Mouse (Mus musculus) mouse embryonic stem cell (cell line): ENCODE results near the gene Hecw2.

Experiments used
- in situ Hi-C, 2 experiments: fragments of 300-500 bp; cut with MboI; formaldehyde crosslinking; loops; 1 replicate in 1 of 2; 3 replicates in 1 of 2; pipeline ENCODE4 v1.14.3; 2019 to 2020; ENCODE audit warnings: low sequenced_read_pairs in 2 of 2, low pct_unique_long_range_greater_than_20kb in 1 of 2, mixed read lengths in 1 of 2; ENCODE audit not compliant: unreplicated experiment in 1 of 2

Hecw2 gene

DNA sequence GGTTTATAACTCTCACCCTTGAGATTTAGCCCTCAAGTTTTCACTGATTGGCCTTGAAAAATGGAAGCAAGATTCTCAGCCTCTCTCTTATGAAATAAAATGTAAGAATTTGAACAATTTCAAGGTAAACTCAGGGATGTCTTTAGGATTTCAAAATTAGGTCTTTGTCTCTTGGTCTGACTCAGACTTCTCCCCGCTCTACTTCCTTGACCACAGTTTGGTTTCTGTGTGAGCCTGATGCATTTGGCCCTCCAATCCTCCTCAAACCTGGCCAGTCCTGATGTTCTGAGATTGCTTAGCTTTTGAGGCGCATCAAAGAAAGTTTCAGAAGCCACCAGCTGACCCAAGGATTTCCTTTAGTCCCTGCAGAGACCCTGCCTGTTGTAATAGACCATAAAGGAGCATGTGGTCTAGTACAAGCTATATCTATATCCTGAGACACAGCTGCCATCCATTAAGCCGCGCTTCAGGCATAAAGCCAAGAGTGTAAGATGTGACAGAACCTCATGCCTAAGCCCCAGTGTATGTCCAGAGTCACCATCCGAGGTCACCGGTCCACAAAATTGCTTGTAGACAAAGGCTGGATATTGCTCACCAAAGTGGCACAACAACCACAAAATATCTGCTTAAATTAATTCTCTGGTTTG is 185.4 kb downstream of the Hecw2 start:
- in situ Hi-C loops = no loop called here

GRCm38 (mm10) chr1:54005860-54006386 is 189.0 kb downstream of the Hecw2 start:
- in situ Hi-C loops = no loop called here

GRCm38 (mm10) chr1:54003288-54003687 is 191.7 kb downstream of the Hecw2 start:
- in situ Hi-C loops = no loop called here

DNA sequence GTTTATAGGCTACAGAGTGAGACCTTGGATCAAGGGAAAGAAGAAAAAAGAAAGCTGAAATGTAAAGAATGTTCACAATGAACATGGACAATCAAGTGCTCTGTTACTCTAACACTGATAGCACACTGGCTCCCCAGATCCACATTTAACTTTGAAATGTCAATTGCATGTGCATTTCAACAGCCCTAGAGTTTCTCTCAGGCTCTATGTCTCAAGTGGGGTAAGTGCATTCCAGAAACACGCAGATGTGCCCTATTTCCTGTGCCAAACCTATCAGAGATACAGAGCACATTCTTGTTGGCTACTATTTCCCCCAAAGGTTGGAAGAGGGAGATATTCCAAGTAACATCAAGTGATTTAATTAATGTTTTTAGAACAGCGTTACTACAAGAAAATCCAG is 192.9 kb downstream of the Hecw2 start:
- in situ Hi-C loops = no loop called here

DNA sequence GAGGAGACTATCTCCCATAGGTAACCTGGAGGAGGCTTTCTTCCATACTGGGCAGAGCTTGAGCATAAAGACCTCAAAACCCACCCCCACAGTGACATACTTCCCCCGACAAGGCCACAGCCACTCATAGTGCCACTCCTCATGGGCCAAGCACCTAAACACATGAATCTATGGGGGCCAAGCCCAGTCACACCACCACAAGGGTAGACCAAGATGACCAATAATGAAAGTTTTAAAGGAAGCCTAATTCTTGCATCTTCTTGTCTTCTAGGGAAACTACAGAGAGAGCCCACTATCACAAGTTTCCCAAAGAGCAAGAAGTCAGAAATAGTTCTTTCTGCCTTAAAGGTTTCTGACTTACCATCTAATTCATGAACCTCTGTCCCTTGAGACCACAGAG is 197.7 kb downstream of the Hecw2 start:
- in situ Hi-C loops = no loop called here

DNA sequence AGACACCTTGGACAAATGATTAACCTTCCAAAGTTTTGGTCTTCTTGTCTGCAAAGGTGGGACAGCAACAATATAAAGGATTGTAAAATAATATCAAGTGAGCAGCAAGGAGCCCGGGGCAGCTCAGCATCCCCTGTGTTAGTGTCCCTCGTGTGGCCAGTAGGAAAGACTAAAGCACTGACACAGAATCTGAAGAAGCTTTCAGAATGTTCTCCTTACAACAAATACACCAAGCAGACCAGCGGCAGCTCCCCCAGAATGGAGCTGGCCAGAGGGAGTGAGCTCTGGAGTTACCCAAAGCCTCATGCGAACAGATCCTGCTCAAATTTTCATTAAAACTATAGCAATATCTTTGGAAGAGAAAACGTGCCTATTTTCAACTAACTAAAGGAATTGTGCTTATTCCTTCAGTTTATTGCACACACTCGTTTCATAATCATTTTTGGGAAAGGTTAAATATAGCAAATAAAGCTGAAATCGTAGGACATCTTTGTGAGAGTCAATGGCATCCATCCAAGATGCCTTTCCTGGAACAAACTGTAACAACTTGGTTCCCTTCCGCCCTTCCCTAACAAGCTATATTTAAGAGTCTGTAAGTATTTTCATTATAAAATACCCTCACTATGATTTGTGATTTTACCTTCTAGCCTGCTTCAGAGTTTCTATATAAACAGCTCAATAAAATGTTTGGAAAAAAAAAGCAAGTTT is 208.6 kb downstream of the Hecw2 start:
- in situ Hi-C loops = no loop called here

DNA sequence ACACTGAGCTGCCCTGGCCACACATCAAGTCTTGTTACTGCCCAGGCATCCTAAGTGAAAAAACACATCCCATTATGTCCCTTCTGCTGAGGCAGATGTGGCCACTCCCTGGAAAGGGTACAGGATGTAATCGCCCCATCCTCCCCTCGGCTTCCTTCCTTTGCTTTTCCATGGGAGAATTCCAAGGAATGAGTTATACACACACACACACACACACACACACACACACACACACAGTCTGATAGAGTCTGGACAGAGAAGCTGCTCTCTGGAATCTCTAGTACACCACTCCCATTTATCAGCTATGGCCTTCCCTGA is 216.5 kb downstream of the Hecw2 start:
- in situ Hi-C loops = no loop called here

DNA sequence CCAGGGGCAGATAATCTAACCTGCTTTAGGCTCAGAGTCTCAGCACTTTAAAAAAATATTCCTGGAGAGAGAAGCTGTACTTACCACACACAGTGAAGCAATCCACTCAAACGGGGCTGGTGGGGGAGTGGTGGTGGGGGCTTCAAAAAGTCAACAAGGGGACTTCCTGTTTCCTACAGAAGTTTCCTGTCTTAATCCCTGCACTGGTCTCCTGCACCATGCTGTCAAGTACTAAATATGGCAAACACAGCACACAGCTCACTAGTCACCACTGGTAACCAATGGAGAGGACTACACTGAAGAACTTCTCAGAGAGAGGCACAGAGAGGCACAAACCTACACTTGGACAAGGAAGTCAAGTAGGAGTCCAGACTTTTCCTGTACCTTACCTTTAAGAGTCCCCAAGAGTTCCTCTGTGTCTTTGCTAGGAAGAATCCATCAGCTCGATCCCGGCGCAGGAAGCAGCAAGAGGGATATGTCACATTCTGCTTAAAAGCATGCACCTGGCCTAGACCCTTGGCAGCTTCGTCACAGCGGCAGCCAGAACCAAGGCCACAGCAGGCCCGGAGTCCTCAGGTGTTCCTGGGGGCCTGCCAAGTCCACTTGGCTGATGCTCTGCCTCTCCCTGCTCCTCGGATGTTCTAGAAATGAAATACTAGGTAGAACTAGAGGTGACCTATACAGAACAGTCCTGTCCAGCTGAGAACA is 217.0 kb downstream of the Hecw2 start:
- in situ Hi-C loops = no loop called here

GRCm38 (mm10) chr1:53976721-53977120 is 218.2 kb downstream of the Hecw2 start:
- in situ Hi-C loops = no loop called here

DNA sequence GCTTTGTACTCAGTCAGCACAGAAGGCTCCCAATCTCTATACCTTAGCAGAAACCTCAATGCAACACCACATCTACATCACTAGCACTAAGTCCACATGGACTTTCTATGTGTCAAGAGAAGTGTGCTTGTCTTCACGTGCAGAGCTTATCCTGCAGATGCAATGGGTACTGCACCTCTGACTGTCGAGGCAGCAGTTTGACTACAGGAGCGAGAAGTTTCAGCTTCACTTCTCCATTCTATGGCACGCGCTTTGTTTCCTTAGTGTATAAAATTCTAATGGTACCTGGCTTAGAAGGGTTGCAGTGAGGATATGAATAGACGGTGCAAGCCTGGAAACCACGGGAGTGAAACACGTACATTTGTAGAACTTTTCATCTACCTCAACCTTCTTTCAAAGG is 218.9 kb downstream of the Hecw2 start:
- in situ Hi-C loops = no loop called here

- in situ Hi-C loops = no loop called here
These were observed 220.0 kb downstream of the Hecw2 start for GRCm38 (mm10) chr1:53974941-53975340.

DNA sequence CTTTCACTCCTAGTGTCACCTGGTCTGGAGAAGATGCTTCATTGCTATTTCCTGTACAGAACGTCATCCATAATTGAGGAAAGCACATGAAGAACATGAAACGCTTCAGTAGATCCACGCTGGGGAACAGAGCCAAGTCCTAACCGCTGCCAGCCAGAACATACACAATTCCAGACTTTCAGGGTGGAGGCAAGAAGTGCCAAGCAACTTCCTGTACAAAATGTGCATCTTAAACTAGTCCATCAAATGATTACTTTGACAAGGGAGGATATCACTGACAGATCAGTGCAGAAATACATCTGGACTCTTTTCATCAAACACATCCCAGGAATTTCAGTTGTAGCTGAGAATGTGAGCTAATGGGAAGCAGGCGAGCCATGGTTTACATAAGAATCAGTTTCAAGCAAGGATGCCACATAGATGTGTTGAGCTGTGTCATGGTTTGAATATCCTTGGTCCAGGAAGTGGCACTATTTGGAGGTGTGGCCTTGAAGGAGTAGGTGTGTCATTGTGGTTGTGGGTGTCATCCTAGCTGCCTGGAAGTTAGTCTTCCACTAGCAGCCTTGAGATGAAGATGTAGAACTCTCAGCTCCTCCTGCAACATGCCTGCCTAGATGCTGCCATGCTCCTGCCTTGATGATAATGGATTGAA is 224.5 kb downstream of the Hecw2 start:
- in situ Hi-C loops = no loop called here

- in situ Hi-C loops = no loop called here
These were observed 242.6 kb downstream of the Hecw2 start for GRCm38 (mm10) chr1:53952395-53952794.

DNA sequence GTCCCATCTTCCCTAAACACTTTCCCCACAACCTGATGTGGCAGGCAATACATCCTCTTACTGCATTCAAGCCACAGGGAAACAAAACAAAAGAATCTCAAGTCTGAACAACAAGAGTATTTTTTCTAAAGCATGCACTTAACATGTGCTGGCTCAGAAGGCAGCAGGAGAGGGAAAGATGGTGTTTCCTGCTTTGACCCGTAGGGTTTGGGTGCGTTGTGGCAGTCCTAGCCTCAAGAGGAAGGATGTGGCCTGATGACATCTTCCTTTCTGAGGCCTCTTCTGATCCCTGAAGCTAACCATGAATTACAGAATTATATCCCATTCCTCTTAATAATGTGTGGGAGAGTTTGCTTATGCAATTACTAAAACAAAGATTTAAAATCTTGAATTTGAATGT is 249.2 kb downstream of the Hecw2 start:
- in situ Hi-C loops = loop anchor here in 1 of 2 experiments (25.0 kb wide), 1 partner anchor 416 kb away; no protein-coding TSS in a partner anchor

DNA sequence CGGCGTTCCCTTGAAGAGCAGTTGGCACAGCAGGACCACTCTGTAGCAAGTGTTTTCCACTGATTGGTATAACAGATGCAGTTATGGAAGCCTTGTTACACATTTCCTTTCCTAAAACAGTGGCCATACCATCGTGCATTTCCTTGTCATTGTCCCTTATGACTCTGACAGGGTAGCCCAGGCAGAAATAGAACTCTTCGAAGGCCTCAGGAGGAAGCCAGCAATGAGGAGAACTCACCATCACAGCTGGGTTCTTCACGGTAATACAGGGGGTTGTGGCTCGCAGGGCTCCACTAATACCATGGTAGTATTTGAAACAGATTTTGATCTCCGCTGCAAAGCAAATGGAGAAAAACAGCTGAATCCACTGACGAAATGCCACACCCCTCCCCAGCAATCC is 252.5 kb downstream of the Hecw2 start:
- in situ Hi-C loops = loop anchor here in 1 of 2 experiments (25.0 kb wide), 1 partner anchor 420 kb away; no protein-coding TSS in a partner anchor

DNA sequence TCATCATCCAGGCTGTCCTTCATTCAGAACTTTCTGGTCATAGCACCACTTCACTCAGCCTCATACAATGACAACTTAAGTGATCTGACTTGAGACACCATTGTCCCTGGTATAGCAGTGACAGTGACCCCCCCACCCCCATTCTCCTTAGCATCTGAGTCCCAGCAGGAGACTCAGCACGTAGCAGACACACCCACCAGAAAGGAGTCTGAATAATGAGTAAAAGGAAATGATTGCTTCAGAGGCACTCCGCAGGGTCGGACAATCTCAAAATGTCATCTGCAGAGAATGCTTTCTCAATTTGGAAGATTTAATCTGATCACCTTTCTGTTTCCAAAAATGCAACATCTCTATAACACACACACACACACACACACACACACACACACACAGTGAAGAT is 253.4 kb downstream of the Hecw2 start:
- in situ Hi-C loops = loop anchor here in 1 of 2 experiments (25.0 kb wide), 1 partner anchor 421 kb away; no protein-coding TSS in a partner anchor

DNA sequence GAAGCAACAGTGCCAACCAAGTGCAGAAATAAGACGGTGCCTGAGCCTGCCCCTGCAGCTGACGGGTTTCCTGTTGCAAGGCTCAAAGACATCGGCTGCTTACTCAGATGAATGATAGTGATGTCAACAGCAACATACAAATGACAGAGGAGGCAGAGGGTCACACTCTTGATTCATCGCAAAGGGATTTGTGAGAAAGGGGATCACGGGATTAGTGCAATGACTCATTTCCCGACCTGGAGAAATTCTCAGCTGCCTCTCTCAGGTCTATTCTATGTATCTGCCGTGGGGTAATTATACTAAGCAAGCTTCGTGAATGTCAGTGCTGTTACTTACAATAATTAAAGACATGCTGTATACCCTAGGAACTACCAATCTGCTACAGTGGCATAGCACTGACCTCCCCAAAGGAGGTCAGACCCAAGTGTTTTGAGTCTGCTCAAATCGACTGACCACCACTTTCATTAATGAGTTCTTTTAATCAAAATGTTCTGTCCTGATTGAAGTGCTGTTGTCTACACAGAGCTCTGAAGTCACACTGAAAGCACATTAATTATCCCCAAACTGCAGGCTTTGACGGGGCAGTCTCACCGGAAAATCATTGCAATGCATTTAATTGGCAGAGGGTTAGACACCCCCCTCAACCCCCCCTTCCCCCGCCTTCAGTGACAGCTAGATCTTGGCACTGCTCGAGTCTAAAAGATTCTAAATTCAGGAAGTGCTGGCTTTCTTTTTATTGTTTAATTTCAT is 254.5 kb downstream of the Hecw2 start:
- in situ Hi-C loops = loop anchor here in 1 of 2 experiments (25.0 kb wide), 1 partner anchor 422 kb away; no protein-coding TSS in a partner anchor

GRCm38 (mm10) chr1:53939291-53939690 is 255.7 kb downstream of the Hecw2 start:
- in situ Hi-C loops = loop anchor here in 1 of 2 experiments (25.0 kb wide), 1 partner anchor 423 kb away; no protein-coding TSS in a partner anchor
